ENCODE assay signal across 9 mouse cellular contexts in genomic region chr7:145284293-145284692, GRCm38 (mm10). TPM values are rescaled to one million over a fixed set of nuclear protein-coding genes. Genes with fewer than 3 reads are reported as not detected.
DNase-seq lines count a peak whose midpoint lies in the region; ATAC-seq and TF ChIP-seq lines count a peak whose summit lies in the region.
"Had no signal": no experiment of that assay in that cellular context is flagged by ENCODE, and none has a peak within 500 bp of the region (broad histone marks: within the 10 kb centered on the region; RNA-seq: fewer than 3 reads in every experiment).

No protein-coding gene starts in this region.

- H3K36me3 ChIP-seq in heart, adult 2 months (ENCODE audit: control insufficient read depth, insufficient read depth, low read length) = no peaks in the 10 kb centered on the region
- peaks cover 10% of the 10 kb centered on the region for H3K36me3 ChIP-seq in embryonic facial prominence, embryonic 12.5 days
- peaks cover 12% of the 10 kb centered on the region for H3K36me3 ChIP-seq in limb, embryonic 10.5 days
- no peaks in the 10 kb centered on the region; the same call in 1 of the 2 replicates for H3K36me3 ChIP-seq in midbrain, embryonic 13.5 days

- peaks cover 4% of the 10 kb centered on the region for H3K4me1 ChIP-seq in heart, adult 2 months (ENCODE audit: control insufficient read depth, insufficient read depth, low read length)
- peaks cover 27% of the 10 kb centered on the region for H3K4me1 ChIP-seq in embryonic facial prominence, embryonic 12.5 days
- peaks cover 26% of the 10 kb centered on the region for H3K4me1 ChIP-seq in limb, embryonic 10.5 days
- peaks cover 20% of the 10 kb centered on the region for H3K4me1 ChIP-seq in midbrain, embryonic 13.5 days (replicated peaks)

- H3K4me2 ChIP-seq in embryonic facial prominence, embryonic 12.5 days (replicated peaks) = peak overlapping the region; percentile 83
- H3K4me2 ChIP-seq in midbrain, embryonic 13.5 days (replicated peaks) = peak overlapping the region; percentile 54

- no peak for DNase-seq in heart, adult 2 months
- no peak for DNase-seq in heart, adult 9 months (ENCODE audit: low spot score in 2 of 2)
- DNase-seq in limb, embryonic 10.5 days (ENCODE audit: low spot score) = no peak
- no peak for DNase-seq in spleen, adult 12 weeks (ENCODE audit: low spot score)
- no peak for DNase-seq in kidney, adult 11 months
- DNase-seq in adrenal gland, postnatal 14 days = no peak

- no peak for TF ChIP-seq EP300 in heart, adult 2 months (IDR thresholded peaks at IDR 0.05; ENCODE audit: insufficient read depth, low read depth, low read length)

- no peaks in the 10 kb centered on the region for H3K79me2 ChIP-seq in heart, adult 2 months (replicated peaks; ENCODE audit: control insufficient read depth, insufficient read depth, low read length)

- intact Hi-C loops in heart, adult 2 months (cut with DNase I) = no loop called here

- no peak overlapping the region for H3K4me3 ChIP-seq in heart, adult 2 months
- peak overlapping the region; percentile 53; the same call in 1 of the 2 replicates for H3K4me3 ChIP-seq in embryonic facial prominence, embryonic 12.5 days
- H3K4me3 ChIP-seq in limb, embryonic 10.5 days = peak overlapping the region; percentile 58
- H3K4me3 ChIP-seq in midbrain, embryonic 13.5 days (replicated peaks) = no peak overlapping the region

- no peak overlapping the region for H3K27ac ChIP-seq in heart, adult 2 months
- H3K27ac ChIP-seq in embryonic facial prominence, embryonic 12.5 days = no peak overlapping the region
- 0 out of 2 replicates have a peak overlapping the region, but pooled peaks have one; percentile 27 for H3K27ac ChIP-seq in limb, embryonic 10.5 days
- H3K27ac ChIP-seq in midbrain, embryonic 13.5 days = no peak overlapping the region

- no peak for TF ChIP-seq POLR2A in heart, adult 2 months (IDR thresholded peaks at IDR 0.05; ENCODE audit: insufficient read depth, low read depth, low read length)

- no peak for ATAC-seq in embryonic facial prominence, embryonic 12.5 days (ENCODE audit: insufficient number of reproducible peaks, insufficient read depth, low FRiP score, low TSS enrichment)
- no peak for ATAC-seq in midbrain, embryonic 13.5 days

- H3K9ac ChIP-seq in heart, adult 2 months (ENCODE audit: low read depth, low read length) = 0 out of 2 replicates have a peak overlapping the region, but pooled peaks have one; percentile 14
- H3K9ac ChIP-seq in embryonic facial prominence, embryonic 12.5 days = no peak overlapping the region
- no peak overlapping the region for H3K9ac ChIP-seq in midbrain, embryonic 13.5 days (replicated peaks)

- no peaks in the 10 kb centered on the region for H3K9me3 ChIP-seq in embryonic facial prominence, embryonic 12.5 days
- no peaks in the 10 kb centered on the region for H3K9me3 ChIP-seq in limb, embryonic 10.5 days (replicated peaks)
- no peaks in the 10 kb centered on the region for H3K9me3 ChIP-seq in midbrain, embryonic 13.5 days

- TF ChIP-seq CTCF in heart, adult 2 months (IDR thresholded peaks at IDR 0.05) = no peak

- WGBS in heart, adult 2 months = 54% methylated on average over 3 of the region's 3 CpGs
- 46% methylated on average over 3 of the region's 3 CpGs for WGBS in embryonic facial prominence, embryonic 12.5 days
- 63% methylated on average over 3 of the region's 3 CpGs for WGBS in limb, embryonic 10.5 days
- 65% methylated on average over 3 of the region's 3 CpGs for WGBS in midbrain, embryonic 13.5 days

- H3K27me3 ChIP-seq in heart, adult 2 months (ENCODE audit: control insufficient read depth, insufficient read depth, low read length) = no peaks in the 10 kb centered on the region
- no peaks in the 10 kb centered on the region for H3K27me3 ChIP-seq in embryonic facial prominence, embryonic 12.5 days
- H3K27me3 ChIP-seq in limb, embryonic 10.5 days (ENCODE audit: low read depth, poor library complexity, severe bottlenecking) = no peaks in the 10 kb centered on the region
- H3K27me3 ChIP-seq in midbrain, embryonic 13.5 days = no peaks in the 10 kb centered on the region

RNA-seq across cellular contexts. Expression of gene Tpcn2, which starts 0.5 kb away (rescaled TPM):
- total RNA-seq in heart, adult 2 months (2021) = 1 to 10 TPM; 1.9 to 3.0 TPM
- 7.9 and 8.7 TPM in 2 replicates for polyA plus RNA-seq in heart, adult 2 months (2012; rRNA removed)
- 9.3 and 11.5 TPM in 2 replicates for polyA plus RNA-seq in embryonic facial prominence, embryonic 12.5 days (2016; fragmentation: Nextera tagmentation; extraction: Ambion mirVana)
- 7.2 TPM in 2 replicates for polyA plus RNA-seq in limb, embryonic 10.5 days (2016; fragmentation: Nextera tagmentation; extraction: Ambion mirVana)
- polyA plus RNA-seq in midbrain, embryonic 13.5 days (2015; fragmentation: Nextera tagmentation; extraction: Ambion mirVana) = 2.7 and 4.2 TPM in 2 replicates
- 13.3 and 16.8 TPM in 2 replicates for total RNA-seq in adrenal gland, postnatal 14 days (2021)

RNA-seq across cellular contexts. Expression of gene Mrgprf, which starts 16.3 kb away (rescaled TPM):
- total RNA-seq in heart, adult 2 months (2021) = 1 to 10 TPM; 2.9 to 4.0 TPM
- polyA plus RNA-seq in heart, adult 2 months (2012; rRNA removed) = 10.8 and 16.4 TPM in 2 replicates
- 0.34 and 0.35 TPM in 2 replicates for polyA plus RNA-seq in embryonic facial prominence, embryonic 12.5 days (2016; fragmentation: Nextera tagmentation; extraction: Ambion mirVana)
- polyA plus RNA-seq in limb, embryonic 10.5 days (2016; fragmentation: Nextera tagmentation; extraction: Ambion mirVana) = 0.09 TPM in 1 of 2 replicates, not detected in the other
- polyA plus RNA-seq in midbrain, embryonic 13.5 days (2015; fragmentation: Nextera tagmentation; extraction: Ambion mirVana) = 2.4 and 2.8 TPM in 2 replicates
- 2.0 and 2.7 TPM in 2 replicates for total RNA-seq in adrenal gland, postnatal 14 days (2021)

RNA-seq across cellular contexts. Expression of gene Mrgprd, which starts 30.3 kb away (rescaled TPM):
- total RNA-seq in heart, adult 2 months (2021) = not detected
- polyA plus RNA-seq in heart, adult 2 months (2012; rRNA removed) = not detected in 2 replicates
- polyA plus RNA-seq in embryonic facial prominence, embryonic 12.5 days (2016; fragmentation: Nextera tagmentation; extraction: Ambion mirVana) = not detected in 2 replicates
- polyA plus RNA-seq in limb, embryonic 10.5 days (2016; fragmentation: Nextera tagmentation; extraction: Ambion mirVana) = not detected in 2 replicates
- polyA plus RNA-seq in midbrain, embryonic 13.5 days (2015; fragmentation: Nextera tagmentation; extraction: Ambion mirVana) = not detected in 2 replicates
- not detected in 2 replicates for total RNA-seq in adrenal gland, postnatal 14 days (2021)
- polyA plus RNA-seq: cerebellum, adult 2 months had no signal

Comparison
In these comparisons a context has a peak if more than half of its experiments do, and no peak if none do; other contexts are left out.
1. H3K4me3 ChIP-seq: peak in embryonic facial prominence, embryonic 12.5 days (single experiment) and limb, embryonic 10.5 days (single experiment); none in heart, adult 2 months (single experiment) and midbrain, embryonic 13.5 days (single experiment).